Mouse (Mus musculus): ENCODE results near the gene Crbn.
A peak's percentile ranks its signal among the peaks of the same experiment; 100 is the strongest.

GRCm38 (mm10) chr6:106804904-106805303 lies 5.0 kb upstream of the Crbn start:
- TF ChIP-seq EP300 (IDR thresholded peaks at IDR 0.05; ENCODE audit: low read depth) (no peak), CTCF (IDR thresholded peaks at IDR 0.05; ENCODE audit: low read depth) (peak; percentile 56)
